Mouse (Mus musculus) stomach, postnatal 0 days (tissue): ENCODE measurements around the gene Ncoa1. TPM values are rescaled to one million over a fixed set of nuclear protein-coding genes. Genes with fewer than 3 reads are reported as not detected.

Source experiments
- ATAC-seq: fragments of 200-750 bp; cut with Nextera tagmentation; 2 replicates; pipeline ENCODE4 v1.8.0; 2017; ENCODE audit not compliant: low FRiP score, low TSS enrichment
- DNase-seq: peaks from one replicate; pipeline ENCODE4 v3.0.0-alpha.2; 2016; ENCODE audit warnings: low spot score
- H3K27ac ChIP-seq: fragments of 300-500 bp; sonication (generic); replicated peaks from 2 replicates; pipeline ENCODE4 v1.5.1; 2014; ENCODE audit warnings: mild to moderate bottlenecking, control low read depth
- H3K27me3 ChIP-seq: fragments of 300-500 bp; sonication (generic); 2 replicates; pipeline ENCODE4 v1.6.1; 2014; ENCODE audit warnings: low read length; ENCODE audit not compliant: control insufficient read depth, insufficient read depth
- H3K36me3 ChIP-seq: fragments of 300-500 bp; sonication (generic); 2 replicates; pipeline ENCODE4 v1.6.1; 2014; ENCODE audit warnings: low read length, mixed read lengths; ENCODE audit not compliant: control insufficient read depth, insufficient read depth
- H3K4me1 ChIP-seq: fragments of 300-500 bp; sonication (generic); replicated peaks from 2 replicates; pipeline ENCODE4 v1.6.1; 2014; ENCODE audit warnings: antibody characterized with exemption; ENCODE audit not compliant: control insufficient read depth, insufficient read depth
- H3K4me2 ChIP-seq: fragments of 300-500 bp; sonication (generic); replicated peaks from 2 replicates; pipeline ENCODE4 v1.6.1; 2014; ENCODE audit warnings: low read depth, mild to moderate bottlenecking, control low read depth, moderate library complexity
- H3K4me3 ChIP-seq: fragments of 300-500 bp; sonication (generic); 2 replicates; pipeline ENCODE4 v1.5.1; 2014; ENCODE audit warnings: low read depth, low read length, control low read depth
- H3K9ac ChIP-seq: fragments of 300-500 bp; sonication (generic); 2 replicates; pipeline ENCODE4 v1.6.1; 2014; ENCODE audit warnings: mild to moderate bottlenecking, low read length, control low read depth, mixed read lengths
- H3K9me3 ChIP-seq: fragments of 300-500 bp; sonication (generic); 2 replicates; pipeline ENCODE4 v1.6.1; 2016; ENCODE audit warnings: low read length; ENCODE audit not compliant: control insufficient read depth
- CTCF ChIP-seq: IDR thresholded peaks from 2 replicates; pipeline ENCODE4 v1.5.1; 2016; ENCODE audit warnings: antibody characterized with exemption, low read depth, mild to moderate bottlenecking, moderate library complexity
- EP300 ChIP-seq: optimal IDR thresholded peaks from 2 replicates; pipeline ENCODE3; 2016; ENCODE audit warnings: antibody characterized with exemption
- WGBS: fragments of 180-500 bp; shearing (Covaris S2); extraction: QIAGEN DNeasy Blood & Tissue Kit; methylation state at CpG from one replicate; pipeline ENCODE4 v1.1.7; 2014; 5-methylcytosine and 5-hydroxymethylcytosine counted together
- polyA plus RNA-seq: library from polyadenylated mRNA; unstranded; fragments of >200 nt; fragmentation: Nextera tagmentation; extraction: Ambion mirVana; gene quantifications from 2 replicates; pipeline ENCODE4 v1.2.1, GENCODE M21; 2015

Gene Ncoa1
- polyA plus RNA-seq, 1 experiment from 2014 or later: 5.0 TPM

GRCm38 (mm10) chr12:4313824-4314223 is 163.2 kb downstream of the Ncoa1 start:
- no peak for DNase-seq
- Histone ChIP-seq H3K27ac (no peak overlapping the region), H3K36me3 (peaks cover 7% of the 10 kb centered on the region; the same call in 1 of the 2 replicates), H3K4me3 (no peak overlapping the region), H3K9ac (no peak overlapping the region), H3K27me3 (no peaks in the 10 kb centered on the region), H3K4me2 (no peak overlapping the region), H3K4me1 (no peaks in the 10 kb centered on the region), H3K9me3 (no peaks in the 10 kb centered on the region)
- ATAC-seq: no peak
- TF ChIP-seq EP300: no peak

GRCm38 (mm10) chr12:4306712-4307313 is 170.2 kb downstream of the Ncoa1 start:
- no peak overlapping the region for H3K9ac ChIP-seq
- DNase-seq (no peak), ATAC-seq (no peak)
- H3K4me1 ChIP-seq: no peaks in the 10 kb centered on the region
- H3K9me3 ChIP-seq: no peaks in the 10 kb centered on the region
- no peak overlapping the region for H3K27ac ChIP-seq
- H3K27me3 ChIP-seq: no peaks in the 10 kb centered on the region
- H3K36me3 ChIP-seq: peaks cover 2% of the 10 kb centered on the region; the same call in 1 of the 2 replicates
- 79% methylated on average over 1 of the region's 1 CpGs for WGBS
- no peak for TF ChIP-seq EP300
- no peak for TF ChIP-seq CTCF
- no peak overlapping the region for H3K4me3 ChIP-seq
- H3K4me2 ChIP-seq: no peak overlapping the region

GRCm38 (mm10) chr12:4299300-4299699 is 177.7 kb downstream of the Ncoa1 start:
- H3K36me3 ChIP-seq: peaks cover 10% of the 10 kb centered on the region; the same call in 1 of the 2 replicates
- ATAC-seq (no peak), DNase-seq (no peak)
- H3K9me3 ChIP-seq: no peaks in the 10 kb centered on the region
- no peaks in the 10 kb centered on the region for H3K27me3 ChIP-seq
- no peak overlapping the region for H3K27ac ChIP-seq
- no peak overlapping the region for H3K9ac ChIP-seq
- H3K4me1 ChIP-seq: no peaks in the 10 kb centered on the region
- no peak for TF ChIP-seq CTCF
- TF ChIP-seq EP300: no peak
- H3K4me3 ChIP-seq: no peak overlapping the region
- H3K4me2 ChIP-seq: no peak overlapping the region
- WGBS: 83% methylated on average over 3 of the region's 3 CpGs

- H3K9me3 ChIP-seq: no peaks in the 10 kb centered on the region
- no peaks in the 10 kb centered on the region for H3K27me3 ChIP-seq
- ATAC-seq (no peak), DNase-seq (no peak)
- H3K27ac ChIP-seq: no peak overlapping the region
- TF ChIP-seq CTCF (no peak), EP300 (no peak)
- 83% methylated on average over 4 of the region's 4 CpGs for WGBS
- H3K4me1 ChIP-seq: no peaks in the 10 kb centered on the region
- H3K4me3 ChIP-seq: no peak overlapping the region
- H3K36me3 ChIP-seq: peaks cover 10% of the 10 kb centered on the region; the same call in 1 of the 2 replicates
- no peak overlapping the region for H3K9ac ChIP-seq
- no peak overlapping the region for H3K4me2 ChIP-seq
Observed at GRCm38 (mm10) chr12:4298626-4299025, 178.4 kb downstream of the Ncoa1 start.

- TF ChIP-seq EP300: no peak
- no peak for TF ChIP-seq CTCF
- Histone ChIP-seq H3K27ac (no peak overlapping the region), H3K4me3 (no peak overlapping the region), H3K4me1 (no peaks in the 10 kb centered on the region), H3K9ac (no peak overlapping the region), H3K4me2 (no peak overlapping the region), H3K36me3 (peaks cover 10% of the 10 kb centered on the region; the same call in 1 of the 2 replicates), H3K27me3 (no peaks in the 10 kb centered on the region), H3K9me3 (no peaks in the 10 kb centered on the region)
- ATAC-seq (no peak), DNase-seq (no peak)
- 86% methylated on average over 4 of the region's 4 CpGs for WGBS
Observed at GRCm38 (mm10) chr12:4295881-4296280, 181.1 kb downstream of the Ncoa1 start.

GRCm38 (mm10) chr12:4295281-4295680 is 181.7 kb downstream of the Ncoa1 start:
- no peak for DNase-seq
- Histone ChIP-seq H3K9me3 (no peaks in the 10 kb centered on the region), H3K4me2 (no peak overlapping the region), H3K36me3 (peaks cover 12% of the 10 kb centered on the region; the same call in 1 of the 2 replicates), H3K4me3 (no peak overlapping the region), H3K9ac (no peak overlapping the region), H3K4me1 (no peaks in the 10 kb centered on the region), H3K27me3 (no peaks in the 10 kb centered on the region), H3K27ac (no peak overlapping the region)
- TF ChIP-seq CTCF (no peak), EP300 (no peak)
- ATAC-seq: no peak
- 84% methylated on average over 8 of the region's 8 CpGs for WGBS
